Mouse (Mus musculus): ENCODE results near the gene Enam.

GRCm38 (mm10) chr5:88553271-88554085, 65.7 kb downstream of the Enam start:
- TF ChIP-seq HCFC1 (IDR thresholded peaks at IDR 0.05; ENCODE audit: borderline replicate concordance, insufficient read depth, low read length) (no peak), MAFK (IDR thresholded peaks at IDR 0.05; ENCODE audit: insufficient read depth, low read depth, low read length) (no peak)
